Mouse (Mus musculus): ENCODE measurements around the gene Lsm14b. TPM values are rescaled to one million over a fixed set of nuclear protein-coding genes. Genes with fewer than 3 reads are reported as not detected.

Gene Lsm14b
- polyA plus RNA-seq, 1 experiment from 2014 or later: 11.1 TPM

- ATAC-seq (replicated peaks; ENCODE audit: insufficient number of reproducible peaks, low FRiP score, low TSS enrichment, low read depth): no peak
- WGBS: 88% methylated on average over 9 of the region's 9 CpGs
- Histone ChIP-seq H3K4me3 (ENCODE audit: low read depth, low read length) (no peak overlapping the region), H3K9ac (replicated peaks; ENCODE audit: low read length) (no peak overlapping the region), H3K4me1 (ENCODE audit: control insufficient read depth, insufficient read depth, low read length) (no peaks in the 10 kb centered on the region), H3K27ac (replicated peaks; ENCODE audit: low read depth, low read length) (no peak overlapping the region), H3K9me3 (replicated peaks; ENCODE audit: control insufficient read depth, low read length) (no peaks in the 10 kb centered on the region), H3K36me3 (replicated peaks; ENCODE audit: control insufficient read depth, insufficient read depth, low read depth, low read length) (no peaks in the 10 kb centered on the region), H3K27me3 (ENCODE audit: control insufficient read depth, insufficient read depth, low read length) (no peaks in the 10 kb centered on the region), H3K4me2 (ENCODE audit: low read depth, low read length) (no peak overlapping the region)
- DNase-seq (ENCODE audit: low spot score): no peak
Observed at GRCm38 (mm10) chr2:180001635-180002034, 23.2 kb upstream of the Lsm14b start.

DNA sequence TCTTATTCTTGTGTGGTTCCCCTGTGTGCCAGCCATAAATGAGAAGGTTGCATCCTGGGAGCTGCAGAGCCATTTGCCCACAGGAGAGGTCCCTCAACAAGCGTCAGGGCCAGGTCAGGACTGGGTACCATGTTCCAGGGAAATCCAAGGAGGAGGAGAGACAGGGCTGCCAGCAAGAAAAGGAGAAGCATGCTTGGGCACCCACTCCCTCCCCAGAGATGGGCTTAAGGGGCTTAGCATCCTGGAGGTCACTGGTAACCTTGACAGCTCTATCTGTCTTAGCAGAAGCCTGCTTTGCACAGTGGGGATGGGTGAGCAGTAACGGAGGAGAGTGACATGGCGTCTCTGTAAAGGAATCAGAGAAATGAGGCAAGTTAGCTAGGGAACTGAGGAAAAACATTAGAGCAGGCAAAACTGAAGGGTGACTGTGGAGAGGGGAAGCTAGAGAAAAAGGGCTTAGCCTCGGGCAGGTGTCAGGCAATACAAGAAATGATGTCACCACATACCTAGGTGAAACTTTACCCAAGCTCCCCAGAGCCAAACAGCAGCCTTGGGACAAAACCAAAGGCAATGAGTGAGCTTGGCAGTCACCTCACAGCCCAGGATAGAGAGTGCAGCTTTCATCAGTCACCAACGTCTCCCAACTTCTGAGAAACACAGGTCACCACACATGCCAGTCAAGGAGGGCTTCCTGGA lies 19.0 kb upstream of the Lsm14b start:
- H3K27me3 ChIP-seq (ENCODE audit: control insufficient read depth, insufficient read depth, low read length): no peaks in the 10 kb centered on the region; the same call in 1 of the 2 replicates
- no peak overlapping the region for H3K4me2 ChIP-seq (ENCODE audit: low read depth, low read length)
- H3K9me3 ChIP-seq (replicated peaks; ENCODE audit: control insufficient read depth, low read length): no peaks in the 10 kb centered on the region
- no peak overlapping the region for H3K9ac ChIP-seq (replicated peaks; ENCODE audit: low read length)
- no peak for DNase-seq (ENCODE audit: low spot score)
- 60% methylated on average over 5 of the region's 5 CpGs for WGBS
- H3K27ac ChIP-seq (replicated peaks; ENCODE audit: low read depth, low read length): no peak overlapping the region
- no peaks in the 10 kb centered on the region for H3K36me3 ChIP-seq (replicated peaks; ENCODE audit: control insufficient read depth, insufficient read depth, low read depth, low read length)
- no peak overlapping the region for H3K4me3 ChIP-seq (ENCODE audit: low read depth, low read length)
- ATAC-seq (replicated peaks; ENCODE audit: insufficient number of reproducible peaks, low FRiP score, low TSS enrichment, low read depth): no peak
- no peaks in the 10 kb centered on the region for H3K4me1 ChIP-seq (ENCODE audit: control insufficient read depth, insufficient read depth, low read length)

- Histone ChIP-seq H3K4me1 (ENCODE audit: control insufficient read depth, insufficient read depth, low read length) (no peaks in the 10 kb centered on the region), H3K9me3 (replicated peaks; ENCODE audit: control insufficient read depth, low read length) (no peaks in the 10 kb centered on the region), H3K27ac (replicated peaks; ENCODE audit: low read depth, low read length) (no peak overlapping the region), H3K4me3 (ENCODE audit: low read depth, low read length) (no peak overlapping the region), H3K9ac (replicated peaks; ENCODE audit: low read length) (no peak overlapping the region), H3K36me3 (replicated peaks; ENCODE audit: control insufficient read depth, insufficient read depth, low read depth, low read length) (no peaks in the 10 kb centered on the region), H3K27me3 (ENCODE audit: control insufficient read depth, insufficient read depth, low read length) (no peaks in the 10 kb centered on the region; the same call in 1 of the 2 replicates), H3K4me2 (ENCODE audit: low read depth, low read length) (no peak overlapping the region)
- ATAC-seq (replicated peaks; ENCODE audit: insufficient number of reproducible peaks, low FRiP score, low TSS enrichment, low read depth) (no peak), DNase-seq (ENCODE audit: low spot score) (no peak)
- WGBS: 49% methylated on average over 9 of the region's 9 CpGs
Observed at GRCm38 (mm10) chr2:180006352-180007017, 18.3 kb upstream of the Lsm14b start.

DNA sequence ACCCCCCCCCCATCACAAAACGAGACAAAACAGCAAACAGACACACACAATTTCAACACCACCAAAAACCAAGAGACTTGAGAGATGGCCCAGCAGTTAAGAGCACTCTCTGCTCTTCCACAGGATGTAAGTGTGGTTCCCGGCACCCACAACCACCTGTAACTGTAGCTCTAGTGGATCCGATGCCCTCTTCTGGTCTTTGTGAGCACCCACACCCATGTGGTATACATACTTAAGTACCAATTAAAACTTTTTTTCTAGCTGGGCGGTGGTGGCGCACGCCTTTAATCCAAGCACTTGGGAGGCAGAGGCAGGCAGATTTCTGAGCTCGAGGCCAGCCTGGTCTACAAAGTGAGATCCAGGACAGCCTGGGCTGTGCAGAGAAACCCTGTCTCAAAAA lies 14.1 kb upstream of the Lsm14b start:
- DNase-seq (ENCODE audit: low spot score): no peak

GRCm38 (mm10) chr2:180011370-180011769 lies 13.4 kb upstream of the Lsm14b start:
- no peak for DNase-seq (ENCODE audit: low spot score)

More for the DNA sequence above, 14.1 kb upstream of the Lsm14b start:
- Histone ChIP-seq H3K4me1 (ENCODE audit: control insufficient read depth, insufficient read depth, low read length) (no peaks in the 10 kb centered on the region), H3K4me3 (ENCODE audit: low read depth, low read length) (no peak overlapping the region), H3K36me3 (replicated peaks; ENCODE audit: control insufficient read depth, insufficient read depth, low read depth, low read length) (no peaks in the 10 kb centered on the region), H3K9ac (replicated peaks; ENCODE audit: low read length) (no peak overlapping the region), H3K4me2 (ENCODE audit: low read depth, low read length) (no peak overlapping the region), H3K27ac (replicated peaks; ENCODE audit: low read depth, low read length) (no peak overlapping the region), H3K27me3 (ENCODE audit: control insufficient read depth, insufficient read depth, low read length) (no peaks in the 10 kb centered on the region; the same call in 1 of the 2 replicates), H3K9me3 (replicated peaks; ENCODE audit: control insufficient read depth, low read length) (no peaks in the 10 kb centered on the region)
- WGBS: 92% methylated on average over 7 of the region's 7 CpGs
- ATAC-seq (replicated peaks; ENCODE audit: insufficient number of reproducible peaks, low FRiP score, low TSS enrichment, low read depth): no peak

DNA sequence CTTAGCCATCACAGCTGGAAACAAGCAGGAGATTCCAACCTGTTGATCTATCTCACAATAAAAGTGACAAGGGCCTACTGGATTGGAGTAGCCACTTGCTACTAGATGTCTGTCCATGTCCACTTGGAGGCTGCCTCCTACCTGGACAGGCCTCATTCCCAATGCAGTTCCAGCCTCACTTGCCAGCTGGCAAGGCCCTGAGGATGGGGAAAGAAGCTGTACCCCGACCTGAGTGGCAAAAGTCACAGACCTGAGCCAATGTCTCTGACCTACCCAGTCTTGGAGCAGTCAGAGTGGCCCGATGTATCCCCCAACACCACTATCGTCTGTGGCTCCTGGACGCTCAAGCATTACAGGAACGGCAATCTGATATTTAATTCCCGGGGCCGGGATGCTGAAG lies 11.1 kb upstream of the Lsm14b start:
- Histone ChIP-seq H3K4me1 (ENCODE audit: control insufficient read depth, insufficient read depth, low read length) (no peaks in the 10 kb centered on the region), H3K4me2 (ENCODE audit: low read depth, low read length) (no peak overlapping the region), H3K9me3 (replicated peaks; ENCODE audit: control insufficient read depth, low read length) (no peaks in the 10 kb centered on the region), H3K27ac (replicated peaks; ENCODE audit: low read depth, low read length) (no peak overlapping the region), H3K27me3 (ENCODE audit: control insufficient read depth, insufficient read depth, low read length) (no peaks in the 10 kb centered on the region), H3K36me3 (replicated peaks; ENCODE audit: control insufficient read depth, insufficient read depth, low read depth, low read length) (no peaks in the 10 kb centered on the region), H3K9ac (replicated peaks; ENCODE audit: low read length) (no peak overlapping the region), H3K4me3 (ENCODE audit: low read depth, low read length) (no peak overlapping the region)
- ATAC-seq (replicated peaks; ENCODE audit: insufficient number of reproducible peaks, low FRiP score, low TSS enrichment, low read depth) (no peak), DNase-seq (ENCODE audit: low spot score) (no peak)
- 82% methylated on average over 7 of the region's 7 CpGs for WGBS

More at GRCm38 (mm10) chr2:180011370-180011769, 13.4 kb upstream of the Lsm14b start:
- no peaks in the 10 kb centered on the region for H3K4me1 ChIP-seq (ENCODE audit: control insufficient read depth, insufficient read depth, low read length)
- WGBS: 84% methylated on average over 6 of the region's 6 CpGs
- H3K9ac ChIP-seq (replicated peaks; ENCODE audit: low read length): no peak overlapping the region
- no peaks in the 10 kb centered on the region for H3K9me3 ChIP-seq (replicated peaks; ENCODE audit: control insufficient read depth, low read length)
- no peak for ATAC-seq (replicated peaks; ENCODE audit: insufficient number of reproducible peaks, low FRiP score, low TSS enrichment, low read depth)
- no peak overlapping the region for H3K4me3 ChIP-seq (ENCODE audit: low read depth, low read length)
- no peak overlapping the region for H3K27ac ChIP-seq (replicated peaks; ENCODE audit: low read depth, low read length)
- H3K27me3 ChIP-seq (ENCODE audit: control insufficient read depth, insufficient read depth, low read length): no peaks in the 10 kb centered on the region; the same call in 1 of the 2 replicates
- no peaks in the 10 kb centered on the region for H3K36me3 ChIP-seq (replicated peaks; ENCODE audit: control insufficient read depth, insufficient read depth, low read depth, low read length)
- no peak overlapping the region for H3K4me2 ChIP-seq (ENCODE audit: low read depth, low read length)

DNA sequence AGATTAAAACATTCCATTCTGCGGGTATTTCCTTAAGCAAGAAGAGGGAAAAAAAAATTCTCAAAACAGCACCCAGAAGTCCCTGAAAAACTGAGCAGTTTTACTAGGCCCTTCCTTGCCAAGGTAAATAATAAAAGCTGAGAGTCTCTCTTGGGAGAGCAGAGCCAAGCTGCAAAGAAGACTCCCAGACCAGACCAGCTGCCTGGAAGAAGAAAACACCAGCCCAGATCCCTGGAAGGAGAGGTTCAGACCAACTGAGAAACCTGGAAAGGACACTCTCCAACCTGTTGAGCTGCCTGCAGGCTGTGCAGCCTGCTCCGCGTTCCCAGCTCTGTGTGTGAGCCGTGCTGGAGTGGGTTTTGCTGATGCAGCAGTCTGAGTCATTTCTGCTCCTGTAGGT lies 7.2 kb upstream of the Lsm14b start:
- no peak for DNase-seq (ENCODE audit: low spot score)
- ATAC-seq (replicated peaks; ENCODE audit: insufficient number of reproducible peaks, low FRiP score, low TSS enrichment, low read depth): no peak
- H3K9ac ChIP-seq (replicated peaks; ENCODE audit: low read length): no peak overlapping the region
- H3K27me3 ChIP-seq (ENCODE audit: control insufficient read depth, insufficient read depth, low read length): no peaks in the 10 kb centered on the region
- H3K27ac ChIP-seq (replicated peaks; ENCODE audit: low read depth, low read length): no peak overlapping the region
- 67% methylated on average over 4 of the region's 4 CpGs for WGBS
- no peaks in the 10 kb centered on the region for H3K9me3 ChIP-seq (replicated peaks; ENCODE audit: control insufficient read depth, low read length)
- no peaks in the 10 kb centered on the region for H3K4me1 ChIP-seq (ENCODE audit: control insufficient read depth, insufficient read depth, low read length)
- H3K36me3 ChIP-seq (replicated peaks; ENCODE audit: control insufficient read depth, insufficient read depth, low read depth, low read length): no peaks in the 10 kb centered on the region
- H3K4me3 ChIP-seq (ENCODE audit: low read depth, low read length): no peak overlapping the region
- H3K4me2 ChIP-seq (ENCODE audit: low read depth, low read length): no peak overlapping the region

GRCm38 (mm10) chr2:180018573-180018972 lies 6.2 kb upstream of the Lsm14b start:
- no peak overlapping the region for H3K4me3 ChIP-seq (ENCODE audit: low read depth, low read length)
- WGBS: 91% methylated on average over 9 of the region's 9 CpGs
- DNase-seq (ENCODE audit: low spot score) (no peak), ATAC-seq (replicated peaks; ENCODE audit: insufficient number of reproducible peaks, low FRiP score, low TSS enrichment, low read depth) (no peak)
- no peaks in the 10 kb centered on the region for H3K9me3 ChIP-seq (replicated peaks; ENCODE audit: control insufficient read depth, low read length)
- H3K36me3 ChIP-seq (replicated peaks; ENCODE audit: control insufficient read depth, insufficient read depth, low read depth, low read length): no peaks in the 10 kb centered on the region
- no peak overlapping the region for H3K27ac ChIP-seq (replicated peaks; ENCODE audit: low read depth, low read length)
- no peaks in the 10 kb centered on the region for H3K4me1 ChIP-seq (ENCODE audit: control insufficient read depth, insufficient read depth, low read length)
- H3K27me3 ChIP-seq (ENCODE audit: control insufficient read depth, insufficient read depth, low read length): no peaks in the 10 kb centered on the region; the same call in 1 of the 2 replicates
- H3K4me2 ChIP-seq (ENCODE audit: low read depth, low read length): no peak overlapping the region
- H3K9ac ChIP-seq (replicated peaks; ENCODE audit: low read length): no peak overlapping the region
